Mouse (Mus musculus) megakaryocyte-erythroid progenitor cell, adult 5 weeks (primary cell): ENCODE data around the gene Nectin4. TPM values are rescaled to one million over a fixed set of nuclear protein-coding genes. Genes with fewer than 3 reads are reported as not detected.

Source experiments
- polyA plus RNA-seq: library from polyadenylated mRNA; stranded (reverse); fragments of >175 nt; gene quantifications from 2 replicates; pipeline ENCODE4 v1.2.3, GENCODE M21; 2012

The Nectin4 gene
- 1.4 and 1.7 TPM in 2 replicates for polyA plus RNA-seq

DNA sequence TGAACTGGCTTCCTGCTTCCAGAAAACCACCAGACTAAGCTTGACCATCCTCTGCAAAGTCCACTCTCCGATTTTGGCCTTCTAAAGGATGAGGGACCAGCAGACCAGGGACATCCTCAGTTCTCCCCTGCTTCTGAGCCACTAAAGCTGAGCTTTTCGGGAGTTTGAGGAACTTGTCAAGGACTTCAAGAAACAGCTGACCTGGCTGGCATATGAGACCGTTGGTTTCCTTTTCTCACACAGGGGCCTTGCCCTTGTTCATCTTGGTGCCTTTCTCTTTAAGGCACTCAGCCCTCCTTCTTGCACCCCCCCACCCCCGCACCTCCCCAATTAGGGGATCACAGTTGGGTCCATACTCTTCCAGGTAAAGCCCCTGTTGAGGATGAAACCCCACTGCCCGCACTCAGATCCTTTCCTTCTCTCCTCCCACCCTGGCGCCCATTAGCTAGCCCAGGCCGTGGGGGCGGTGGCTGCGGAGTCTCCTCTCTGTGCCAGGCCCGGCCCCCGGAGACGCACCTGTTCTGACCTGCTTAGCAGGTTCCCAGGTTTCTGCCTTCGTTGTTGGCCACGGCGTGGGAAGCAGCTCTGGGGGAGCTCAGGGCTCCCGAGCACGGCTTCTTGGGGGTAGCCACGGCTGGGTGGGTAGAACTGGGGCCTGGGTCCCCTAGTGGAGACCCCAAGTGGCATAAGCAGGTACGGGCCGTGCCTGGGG, at the start of gene Nectin4:
Nectin4 (plus strand) TSS at position 255 of the 712 bp plus-strand sequence.

DNA sequence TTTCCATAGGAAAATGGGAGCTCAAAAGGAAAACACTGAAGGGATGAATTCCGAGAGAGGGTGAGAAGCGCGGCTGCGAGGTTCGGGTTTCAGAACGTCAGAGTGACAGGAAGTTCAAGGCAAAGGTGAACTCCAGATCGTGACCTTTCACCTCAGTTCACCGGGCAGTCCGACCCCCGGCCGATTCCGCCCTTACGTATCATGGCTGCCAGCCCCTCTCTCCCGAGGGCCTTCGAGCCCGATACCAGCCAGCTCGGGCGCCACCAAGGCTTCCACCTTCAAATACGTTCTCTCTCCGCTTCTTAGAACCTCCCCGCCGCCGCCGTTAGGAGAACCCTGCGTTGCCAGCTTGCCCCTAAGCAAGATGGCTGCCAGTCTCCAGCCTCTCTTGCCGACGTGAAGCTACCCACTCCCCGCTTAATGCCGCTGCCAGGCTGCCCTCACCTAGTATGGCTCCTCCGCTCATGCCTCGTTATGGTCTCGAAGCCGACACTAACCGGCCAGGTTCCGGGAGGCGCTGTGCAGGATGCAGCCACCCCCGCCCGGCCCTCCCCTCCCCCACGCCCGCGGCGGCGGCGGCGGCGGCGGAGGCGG, 41.0 kb upstream of the Nectin4 start, which contains the start of gene Dedd:
Dedd (plus strand) TSS at position 307 of the 594 bp plus-strand sequence.

DNA sequence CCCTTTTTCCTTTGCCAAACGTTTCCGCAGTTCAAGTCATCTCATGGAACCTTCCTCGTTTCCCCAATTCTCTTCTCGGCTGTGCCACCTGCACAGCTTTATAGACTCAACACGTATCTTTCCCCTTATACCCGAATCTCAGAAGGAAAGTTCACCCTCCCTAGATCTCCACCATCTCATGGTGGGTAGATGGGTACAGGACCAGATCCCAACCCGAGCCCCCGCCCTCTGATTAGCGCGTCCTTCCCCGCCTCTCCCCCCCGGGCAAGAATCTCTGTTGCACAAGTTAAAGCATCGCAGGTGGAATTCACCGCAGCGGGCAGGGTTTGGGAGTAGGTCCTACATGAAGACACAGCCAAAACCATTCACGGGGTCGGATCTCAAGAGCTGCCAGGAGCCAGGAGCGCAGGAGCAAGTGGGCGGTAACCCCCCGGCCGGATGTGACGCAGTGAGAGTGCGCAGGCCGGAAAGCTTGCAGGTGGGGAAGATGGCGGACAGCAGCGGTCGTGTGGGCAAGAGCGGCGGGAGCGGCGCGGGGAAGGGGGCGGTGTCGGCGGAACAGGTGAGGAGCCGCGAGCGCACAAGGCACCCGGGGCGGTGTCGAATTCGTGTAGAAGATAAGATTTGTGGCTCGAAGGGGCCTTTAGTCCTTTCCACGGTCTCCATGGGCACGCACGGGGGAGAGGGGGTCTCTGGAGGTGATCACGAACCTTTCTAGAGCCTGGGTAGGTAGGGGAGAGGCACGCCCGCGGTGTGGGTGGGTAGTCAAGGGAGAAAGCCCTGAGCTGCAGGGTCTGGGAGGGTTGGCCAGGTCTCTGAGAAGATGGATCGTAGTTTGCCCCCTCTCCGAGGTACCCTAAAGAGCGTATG, 24.4 kb upstream of the Nectin4 start, which contains the start of the genes Nit1 and Pfdn2:
Nit1 (minus strand) TSS at position 422 of the 870 bp plus-strand sequence.
Pfdn2 (plus strand) TSS at position 446 of the 870 bp plus-strand sequence.

DNA sequence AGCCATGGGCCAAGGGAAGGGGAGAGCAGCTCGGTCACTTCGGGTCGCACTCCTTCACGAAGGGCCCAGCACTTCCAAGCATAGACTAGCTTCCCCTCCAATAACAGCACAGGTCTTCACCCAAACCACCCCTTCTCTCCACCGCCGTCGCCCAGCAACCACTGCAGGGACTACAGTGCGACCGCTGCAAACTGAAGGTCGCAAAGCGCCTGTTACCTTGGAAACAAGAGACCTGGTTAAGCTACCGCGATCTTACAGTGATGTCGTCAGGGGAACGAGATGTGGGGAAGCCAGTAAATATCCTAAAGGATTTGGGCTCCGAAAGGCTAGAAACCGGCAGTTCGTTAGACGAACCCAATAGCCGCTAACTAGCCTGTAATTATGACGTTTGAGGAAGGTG, 9.2 kb upstream of the Nectin4 start, which contains the start of gene Klhdc9:
Klhdc9 (minus strand) TSS at position 143 of the 400 bp plus-strand sequence.

DNA sequence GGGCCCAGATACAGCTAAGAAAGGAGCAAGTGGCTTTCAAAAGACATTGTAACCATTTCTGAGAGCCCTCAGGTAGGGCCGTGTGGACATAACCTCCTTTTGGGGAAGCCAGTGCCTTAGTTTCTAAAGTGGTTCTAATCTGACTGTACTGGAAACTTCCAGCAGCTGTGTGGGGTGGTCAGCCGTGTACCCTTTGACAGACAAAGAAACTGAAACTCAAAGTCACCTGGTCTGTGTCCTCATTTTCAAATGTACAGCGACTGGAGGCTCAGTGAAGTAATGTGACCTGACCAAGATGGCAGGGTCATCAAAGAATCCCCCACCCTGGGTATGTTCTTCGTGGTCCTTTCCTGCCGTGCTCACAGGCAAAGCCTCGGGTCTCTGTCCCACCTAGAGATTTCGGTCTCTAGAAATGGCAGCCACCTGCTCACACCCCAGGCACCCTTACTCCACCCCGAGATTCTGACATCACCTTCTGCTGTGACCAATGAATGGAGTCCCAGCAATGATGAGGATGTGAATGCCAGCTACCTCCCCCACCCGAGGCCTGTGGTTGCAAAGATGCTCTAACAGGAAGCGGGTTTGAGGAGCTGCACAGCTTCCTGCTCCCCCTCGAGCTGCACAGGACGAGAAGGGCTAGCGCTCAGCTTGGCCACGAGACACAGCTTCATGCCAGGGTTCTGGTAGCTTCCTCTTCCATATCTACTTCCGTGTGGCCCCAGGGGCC, 18.6 kb downstream of the Nectin4 start, which contains the start of gene Arhgap30:
Arhgap30 (plus strand) TSS at position 579 of the 727 bp plus-strand sequence.

DNA sequence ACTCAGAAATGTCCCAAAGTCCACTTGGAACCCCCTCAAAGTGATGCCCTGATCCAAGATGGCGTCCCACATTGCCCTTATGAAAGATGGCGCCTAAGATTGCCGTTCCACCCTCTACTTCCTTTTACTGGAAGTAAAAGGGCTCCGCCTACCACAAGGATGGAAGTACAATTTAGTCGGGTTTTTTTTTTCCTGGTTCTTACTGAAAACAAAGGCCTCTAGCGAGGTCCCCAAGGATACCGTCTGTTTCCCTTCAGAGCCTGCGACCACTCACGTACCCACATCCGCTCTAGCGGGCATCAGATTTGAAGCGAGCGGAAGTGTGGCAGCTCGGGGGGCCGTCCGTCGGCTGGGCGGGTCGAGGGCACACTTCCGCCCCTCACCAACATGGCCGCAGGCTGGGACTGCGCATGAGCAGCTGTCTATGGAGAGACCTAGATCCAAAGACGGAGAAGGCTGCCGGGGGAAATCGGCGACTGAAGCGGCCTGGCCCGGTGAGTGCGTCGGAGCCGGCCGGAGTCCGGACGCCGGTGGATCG, 41.1 kb downstream of the Nectin4 start, which contains the start of gene Usf1:
Usf1 (plus strand) TSS at position 367 of the 538 bp plus-strand sequence.

DNA sequence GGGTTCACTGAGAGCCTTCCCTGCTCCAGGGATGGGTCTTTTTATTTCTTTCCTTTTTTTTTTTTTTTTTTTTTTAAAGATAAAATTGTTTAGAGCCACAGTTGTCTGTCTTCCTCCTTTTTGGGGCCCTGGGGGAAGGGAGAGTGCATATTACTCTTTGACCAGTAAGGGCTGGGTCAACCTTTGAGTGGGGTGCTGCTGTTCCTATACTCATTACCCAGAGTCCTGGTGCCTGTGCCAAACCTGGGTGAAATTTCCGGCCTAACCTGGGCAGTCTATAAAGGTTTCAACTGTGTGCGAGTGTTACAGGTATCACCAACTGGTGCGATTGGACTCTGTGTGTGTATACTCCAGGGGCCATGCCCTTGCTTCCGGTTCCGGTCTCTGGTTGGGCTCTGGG, 48.8 kb downstream of the Nectin4 start, which contains the start of gene Tstd1:
Tstd1 (plus strand) TSS at position 213 of the 400 bp plus-strand sequence.

DNA sequence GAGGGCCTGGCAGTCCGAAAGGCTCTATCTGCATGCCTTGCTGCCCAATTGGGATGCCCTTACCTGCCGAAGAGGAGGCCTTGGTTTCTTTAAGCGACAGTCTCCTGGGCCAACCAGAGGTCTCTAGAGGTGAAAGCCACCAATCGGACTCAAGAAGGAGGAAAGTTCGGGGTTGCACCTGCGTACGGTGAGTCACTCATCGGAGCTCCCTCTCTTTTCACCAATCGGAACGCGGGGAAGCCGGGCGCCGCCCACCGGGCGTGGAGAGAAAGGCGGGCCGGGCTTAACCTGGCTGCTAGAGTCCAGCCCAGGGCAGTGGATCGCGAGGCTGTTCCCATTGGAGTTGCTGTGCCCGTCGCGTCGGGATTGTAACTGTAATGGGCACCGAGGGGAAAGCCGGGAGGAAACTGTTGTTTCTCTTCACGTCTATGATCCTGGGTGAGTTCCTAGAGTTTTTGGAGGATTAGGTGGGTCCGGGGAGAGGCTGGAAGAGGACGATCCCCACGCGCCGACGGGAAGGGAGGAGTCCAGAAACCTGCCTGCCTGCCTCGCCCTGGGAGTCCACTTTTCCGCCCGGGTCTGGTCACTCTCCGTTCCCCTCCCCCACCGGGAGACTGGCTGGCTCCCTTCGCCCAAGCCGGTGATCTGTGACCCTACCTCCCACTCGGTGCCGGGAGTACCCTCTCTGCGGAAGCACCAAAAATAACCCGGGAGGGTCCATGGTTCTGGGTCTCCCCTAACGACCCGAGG, 67.5 kb downstream of the Nectin4 start, which contains the start of gene F11r:
F11r (plus strand) TSS at position 272 of the 750 bp plus-strand sequence.

Other genes starting within 250 kb of the Nectin4 start
- gene Sdhc, start 219.5 kb upstream of the Nectin4 start, polyA plus RNA-seq, result 115 and 119 TPM in 2 replicates
- gene Mpz, start 219.4 kb upstream of the Nectin4 start, polyA plus RNA-seq, result 0.57 and 1.1 TPM in 2 replicates
- gene Pcp4l1, start 173.8 kb upstream of the Nectin4 start, polyA plus RNA-seq, result 23.7 and 26.5 TPM in 2 replicates
- gene Nr1i3, start 156.1 kb upstream of the Nectin4 start, polyA plus RNA-seq, result not detected in 2 replicates
- 43.3 and 43.4 TPM in 2 replicates for gene Tomm40l, start 147.6 kb upstream of the Nectin4 start, polyA plus RNA-seq
- 0.48 TPM in 1 of 2 replicates, not detected in the other for gene Apoa2, start 145.0 kb upstream of the Nectin4 start, polyA plus RNA-seq
- gene Fcer1g, start 135.7 kb upstream of the Nectin4 start, polyA plus RNA-seq, result 50.5 and 65.4 TPM in 2 replicates
- gene Adamts4, start 119.7 kb upstream of the Nectin4 start, polyA plus RNA-seq, result 0.05 TPM in 1 of 2 replicates, not detected in the other
- 141 and 145 TPM in 2 replicates for gene Ndufs2, start 118.7 kb upstream of the Nectin4 start, polyA plus RNA-seq
- 70.2 and 71.4 TPM in 2 replicates for gene B4galt3, start 99.8 kb upstream of the Nectin4 start, polyA plus RNA-seq
- gene Ppox, start 88.9 kb upstream of the Nectin4 start, polyA plus RNA-seq, result 39.0 and 42.4 TPM in 2 replicates
- 63.4 and 66.2 TPM in 2 replicates for gene Usp21, start 82.1 kb upstream of the Nectin4 start, polyA plus RNA-seq
- gene Ufc1, start 75.1 kb upstream of the Nectin4 start, polyA plus RNA-seq, result 92.0 and 102 TPM in 2 replicates
- 23.1 and 24.6 TPM in 2 replicates for gene Dedd, start 41.0 kb upstream of the Nectin4 start, polyA plus RNA-seq
- gene Nit1, start 24.5 kb upstream of the Nectin4 start, polyA plus RNA-seq, result 6.6 and 8.1 TPM in 2 replicates
- 13.9 and 17.7 TPM in 2 replicates for gene Pfdn2, start 24.4 kb upstream of the Nectin4 start, polyA plus RNA-seq
- 1.3 TPM in 2 replicates for gene Klhdc9, start 9.3 kb upstream of the Nectin4 start, polyA plus RNA-seq
- gene Arhgap30, start 18.9 kb downstream of the Nectin4 start, polyA plus RNA-seq, result 46.5 and 48.6 TPM in 2 replicates
- 66.3 and 74.1 TPM in 2 replicates for gene Usf1, start 41.2 kb downstream of the Nectin4 start, polyA plus RNA-seq
- 0.48 and 0.52 TPM in 2 replicates for gene Tstd1, start 48.8 kb downstream of the Nectin4 start, polyA plus RNA-seq
- gene F11r, start 67.4 kb downstream of the Nectin4 start, polyA plus RNA-seq, result 2.6 and 2.9 TPM in 2 replicates
- 11.7 and 14.4 TPM in 2 replicates for gene Alyref2, start 133.4 kb downstream of the Nectin4 start, polyA plus RNA-seq
- not detected in 2 replicates for gene Itln1, start 165.2 kb downstream of the Nectin4 start, polyA plus RNA-seq
- 0.43 TPM in 2 replicates for gene Cd244a, start 189.1 kb downstream of the Nectin4 start, polyA plus RNA-seq
- gene Ly9, start 237.3 kb downstream of the Nectin4 start, polyA plus RNA-seq, result 4.5 TPM in 2 replicates